Mouse (Mus musculus) gastrocnemius, adult 8-10 months (tissue): ENCODE measurements around the gene Add2. TPM values are rescaled to one million over a fixed set of nuclear protein-coding genes. Genes with fewer than 3 reads are reported as not detected.
"Not testable (repeated sequence)": the region's sequence is repeated elsewhere in the genome, so short reads cannot be mapped to it uniquely, and the experiment has no call there.

Source experiments
- DNase-seq, 2 experiments: peaks; one replicate each; pipeline ENCODE4 v3.0.0; 2022; ENCODE audit warnings: low spot score in 2 of 2
- total RNA-seq, 4 experiments: library from RNA; stranded (reverse); gene quantifications; 2 replicates each; pipeline ENCODE4 v1.2.4; 2022

The Add2 gene
- under 1 TPM in 3 of 4 experiments, not detected in 1; 0.02 to 0.16 (median 0.15) TPM for total RNA-seq

DNA sequence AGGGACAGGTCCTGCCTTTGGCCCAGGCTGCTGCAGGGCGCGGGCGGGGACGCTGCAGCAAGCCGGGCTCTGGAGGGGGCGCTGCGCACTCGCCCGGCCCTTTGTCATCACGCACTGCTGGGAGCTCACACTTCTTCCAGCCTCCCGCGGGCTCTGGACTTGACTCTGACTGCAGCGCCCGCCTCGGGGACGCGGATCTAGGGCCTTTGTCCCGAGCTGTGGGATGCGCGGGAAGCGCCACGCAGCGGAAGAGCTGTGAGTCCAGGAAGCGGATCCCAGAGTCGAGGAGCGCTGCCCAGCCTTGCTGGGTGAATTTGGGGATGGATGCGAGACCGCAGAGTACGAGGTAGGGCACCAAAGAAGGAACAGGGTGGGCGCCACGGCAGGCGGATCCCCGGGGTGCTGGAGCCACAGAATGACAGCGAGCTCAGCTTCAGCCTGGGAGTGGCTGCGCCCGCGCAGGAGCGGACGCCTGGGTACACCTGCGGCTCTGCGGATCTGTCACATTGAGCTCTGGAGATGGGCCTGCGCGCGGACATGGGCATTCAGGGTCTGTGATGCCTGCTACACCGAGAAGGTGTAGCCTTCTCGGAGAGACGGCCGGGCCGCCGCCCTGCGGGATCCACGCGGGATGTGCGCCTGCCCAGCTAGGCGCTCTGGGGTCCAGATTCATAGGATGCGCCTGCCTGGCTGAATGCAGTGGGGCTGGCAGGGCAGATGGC is at the start of gene Add2:
Gene Add2, plus strand, starts transcription at position 81 of the 722 bp plus-strand sequence.
- no peak for DNase-seq

DNA sequence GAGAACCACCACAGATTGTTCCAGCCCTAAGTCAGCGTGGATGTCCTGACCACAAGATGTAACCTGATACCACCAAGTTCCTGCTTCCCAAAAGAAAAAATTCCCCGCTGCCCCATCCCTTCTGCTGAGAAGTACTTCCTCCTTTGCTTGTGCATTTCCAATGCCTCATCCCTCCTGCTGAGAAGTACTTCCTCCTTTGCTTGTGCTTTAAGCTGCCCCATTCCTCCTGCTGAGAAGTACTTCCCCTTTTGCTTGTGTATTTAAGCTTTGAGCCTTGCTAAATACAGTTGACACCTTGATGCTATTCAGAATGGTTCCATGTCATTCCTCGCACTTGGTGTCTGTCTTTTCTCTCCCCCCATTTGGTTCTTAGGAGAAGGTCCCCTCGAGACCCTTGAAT is 49.7 kb upstream of the Add2 start:
- not testable (repeated sequence) for DNase-seq

DNA sequence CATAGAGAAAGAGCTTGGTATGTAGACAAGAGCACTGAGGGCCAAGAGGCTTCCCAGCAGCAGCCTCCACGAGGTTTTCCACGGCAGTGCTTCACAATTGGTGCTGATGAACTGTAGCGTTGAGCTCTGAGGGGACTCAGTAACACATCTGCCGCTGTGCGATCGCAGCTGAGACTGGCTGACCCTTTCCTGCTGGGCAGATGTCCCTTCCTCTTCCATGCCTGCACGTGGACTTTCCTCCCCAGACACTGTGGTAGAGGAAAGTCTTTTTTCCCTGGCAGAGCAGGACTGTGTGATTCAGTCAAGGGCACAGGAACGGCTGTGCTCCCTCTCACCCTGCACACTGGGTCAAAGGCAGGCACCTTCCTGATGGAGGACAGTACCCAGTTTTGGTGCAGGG is 44.1 kb upstream of the Add2 start:
- DNase-seq = no peak

DNA sequence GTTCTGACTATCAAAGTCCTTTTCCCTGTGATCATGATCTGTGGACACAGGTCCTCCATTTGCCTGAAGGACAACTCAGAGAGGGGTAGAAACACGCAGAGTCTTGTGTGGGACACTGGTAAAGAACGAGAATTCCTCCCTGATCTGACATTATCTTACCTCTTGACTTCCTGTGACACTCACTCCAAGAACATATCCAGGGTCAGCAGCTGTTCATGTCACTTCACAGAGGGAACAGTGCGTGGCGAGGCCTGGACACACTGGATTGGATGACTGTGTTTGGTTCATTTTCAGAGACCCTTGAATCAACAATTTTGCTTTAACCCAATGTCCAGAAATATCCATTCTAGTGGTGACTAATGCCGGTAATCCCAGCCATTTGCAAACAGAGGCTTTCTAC is 38.9 kb upstream of the Add2 start:
- not testable (repeated sequence) for DNase-seq

DNA sequence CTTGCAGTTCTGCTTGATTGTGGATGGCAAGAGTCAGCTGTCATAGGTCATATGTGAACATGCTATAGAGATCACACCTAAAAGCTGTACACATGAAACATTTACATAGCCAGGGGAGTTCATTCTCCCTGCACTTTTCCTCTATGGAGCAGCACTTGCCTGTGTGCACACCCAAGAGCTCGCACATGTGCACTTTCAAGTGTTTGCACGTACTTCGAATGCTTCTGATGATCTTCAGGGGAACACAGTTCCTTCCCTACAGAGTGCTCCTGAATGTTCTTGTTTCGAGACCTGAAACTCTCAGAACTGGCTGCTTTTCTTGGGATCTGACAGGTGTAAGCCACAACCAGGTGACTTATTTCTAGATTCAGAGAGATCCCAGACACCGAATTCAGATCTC is 37.7 kb upstream of the Add2 start:
- DNase-seq = not testable (repeated sequence)

DNA sequence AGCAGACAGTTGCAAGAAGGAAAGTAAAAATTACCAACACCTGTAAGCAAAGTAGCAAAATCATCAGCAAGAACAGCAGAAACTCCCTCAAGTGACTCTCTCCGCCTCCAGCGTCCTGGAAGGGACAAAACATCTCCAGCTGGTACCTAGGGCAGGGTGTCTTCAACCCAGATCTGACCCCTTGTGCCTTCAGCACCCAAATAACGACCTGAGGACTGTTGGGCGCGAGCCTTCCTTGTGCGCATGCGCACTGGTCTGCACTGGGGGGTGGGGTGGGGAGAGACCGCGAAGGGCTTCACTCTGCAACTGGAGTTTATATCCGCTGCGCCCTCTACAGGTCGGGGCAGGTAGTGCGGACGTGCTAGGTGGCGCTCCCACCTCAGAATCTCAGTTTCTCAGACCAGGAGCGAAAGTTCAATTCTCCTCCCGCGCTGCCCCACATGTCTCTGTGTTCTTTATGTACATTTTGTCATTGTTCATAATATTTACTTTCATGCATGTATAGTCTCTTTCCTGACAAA is 25.0 kb upstream of the Add2 start:
- no peak for DNase-seq

DNA sequence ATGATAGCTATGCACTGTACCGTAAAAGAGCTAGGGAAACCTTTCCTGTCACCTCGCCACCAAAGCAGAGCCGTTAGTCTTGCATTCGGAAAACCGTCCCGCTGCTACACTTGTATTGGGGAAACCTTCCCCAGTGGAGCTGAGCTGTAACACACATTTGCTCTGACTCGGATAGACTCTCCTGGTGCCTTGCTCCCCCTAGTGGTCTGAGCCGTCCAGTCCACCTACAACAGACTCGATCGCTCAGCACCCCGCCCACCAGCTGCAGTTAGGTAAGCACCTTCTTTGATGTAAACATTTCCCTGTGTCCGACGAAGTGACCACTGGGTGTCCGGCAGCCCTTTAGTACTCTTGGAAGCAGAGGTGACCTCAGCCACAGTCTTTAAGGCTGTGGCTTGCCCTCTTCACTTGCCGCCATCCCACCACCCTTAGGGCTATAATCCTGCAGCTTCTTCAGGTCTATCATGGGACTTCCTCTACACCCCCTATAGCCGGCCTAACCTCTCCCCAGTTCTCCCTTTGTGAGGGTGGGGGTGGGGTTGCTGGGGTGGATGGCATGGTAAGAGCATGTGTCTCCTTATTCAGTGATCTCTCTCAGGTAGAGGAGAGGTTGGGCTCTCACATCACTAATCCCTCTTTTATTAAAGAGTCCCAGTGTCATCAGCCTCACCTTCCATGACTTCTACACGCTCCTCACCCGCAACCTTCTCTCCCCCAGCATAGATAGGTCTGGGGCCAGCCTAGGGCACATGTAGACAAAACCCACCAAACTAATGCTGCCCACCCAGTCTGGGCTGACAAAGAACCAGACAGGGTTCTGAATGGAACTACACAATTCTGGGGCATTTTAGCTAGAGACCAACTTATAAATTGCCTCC is 24.0 kb upstream of the Add2 start:
- DNase-seq = peak; percentile 31 to 54

DNA sequence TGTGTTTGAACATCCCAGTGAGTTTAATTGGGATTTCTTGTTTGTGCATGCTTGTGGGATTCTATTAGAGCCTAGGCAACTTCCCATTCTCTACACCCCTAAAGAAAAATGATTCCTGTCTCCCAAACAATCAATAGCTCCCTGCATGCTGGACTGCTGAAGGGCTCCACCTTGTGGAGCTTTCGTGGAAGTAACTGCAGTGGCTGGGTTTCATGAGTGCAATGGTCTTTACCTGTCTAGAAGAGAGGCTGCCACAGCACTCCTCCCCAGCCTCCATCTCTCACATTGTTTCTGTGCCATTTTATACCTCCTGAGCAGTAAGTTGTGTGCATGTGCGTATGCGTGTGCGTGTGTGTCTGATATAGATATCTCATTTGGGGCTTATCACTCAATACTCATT is 18.5 kb upstream of the Add2 start:
- no peak for DNase-seq

DNA sequence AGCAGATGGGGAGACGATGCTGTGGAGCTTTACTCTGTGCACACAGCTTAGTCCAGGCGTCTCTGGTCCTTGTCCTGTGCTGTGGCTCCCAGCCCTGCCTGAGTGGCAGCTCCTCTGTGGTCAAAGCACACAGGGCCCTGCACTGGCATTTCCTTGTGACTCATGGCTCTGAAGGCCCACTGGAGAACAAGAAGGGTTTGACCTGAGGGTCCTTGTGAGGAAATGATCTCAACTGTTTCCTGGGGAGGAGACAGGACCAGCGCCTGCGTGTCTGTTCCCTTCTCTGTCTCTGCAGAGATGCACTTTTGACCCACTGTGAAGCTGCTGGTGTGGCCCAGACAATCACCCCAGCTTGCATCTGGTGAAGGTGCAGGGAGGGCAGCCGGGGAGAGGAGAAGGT is 13.7 kb upstream of the Add2 start:
- DNase-seq = not testable (repeated sequence)

DNA sequence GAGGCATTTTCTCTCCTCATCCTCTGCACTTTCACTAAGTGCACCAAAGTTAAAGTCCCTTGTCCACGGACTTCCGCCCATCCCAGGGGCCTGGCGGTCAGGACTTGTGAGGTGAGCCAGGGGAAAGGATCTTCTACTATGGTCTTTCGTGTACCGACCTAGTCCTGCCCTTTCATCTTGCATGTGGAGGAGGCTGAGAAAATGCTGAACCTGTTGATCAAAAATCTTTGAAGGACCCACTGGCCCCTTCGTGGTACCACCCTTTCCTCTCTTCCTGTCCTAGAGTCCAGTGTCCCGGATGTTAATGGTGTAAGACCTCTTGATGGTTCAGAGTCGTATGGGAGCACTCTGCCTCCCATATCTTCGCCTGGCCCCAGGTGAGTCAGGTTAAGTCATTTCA is 12.6 kb upstream of the Add2 start, which contains the start of gene Figla:
Gene Figla, plus strand, starts transcription at position 301 of the 400 bp plus-strand sequence.
- no peak for DNase-seq

DNA sequence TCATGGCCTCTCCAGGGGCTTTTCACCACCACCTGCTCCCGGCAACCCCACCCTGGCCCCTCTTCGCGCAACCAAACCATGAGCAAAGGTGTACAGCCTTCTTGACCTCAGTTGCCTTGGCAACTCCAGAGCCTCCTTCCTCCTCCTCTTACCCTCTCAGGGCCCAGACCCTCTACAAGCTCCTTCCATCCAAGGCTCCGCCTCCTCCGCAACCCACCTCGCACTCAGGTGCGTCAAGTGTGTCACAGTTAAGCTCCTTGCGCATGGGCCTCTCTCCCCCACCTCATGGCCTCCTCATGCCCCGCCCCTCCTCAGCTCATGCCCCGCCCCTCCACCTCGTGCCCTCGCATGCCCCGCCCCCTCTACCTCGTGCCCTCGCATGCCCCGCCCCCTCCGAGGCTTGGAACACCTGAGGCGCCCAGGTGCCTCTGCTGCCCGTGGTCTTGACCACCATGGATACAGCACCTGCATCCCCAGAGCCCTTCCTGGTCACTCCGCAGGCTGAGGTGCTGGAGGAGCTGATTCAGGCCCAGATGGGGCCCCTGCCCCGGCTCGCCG is 11.6 kb upstream of the Add2 start:
- DNase-seq = no peak

DNA sequence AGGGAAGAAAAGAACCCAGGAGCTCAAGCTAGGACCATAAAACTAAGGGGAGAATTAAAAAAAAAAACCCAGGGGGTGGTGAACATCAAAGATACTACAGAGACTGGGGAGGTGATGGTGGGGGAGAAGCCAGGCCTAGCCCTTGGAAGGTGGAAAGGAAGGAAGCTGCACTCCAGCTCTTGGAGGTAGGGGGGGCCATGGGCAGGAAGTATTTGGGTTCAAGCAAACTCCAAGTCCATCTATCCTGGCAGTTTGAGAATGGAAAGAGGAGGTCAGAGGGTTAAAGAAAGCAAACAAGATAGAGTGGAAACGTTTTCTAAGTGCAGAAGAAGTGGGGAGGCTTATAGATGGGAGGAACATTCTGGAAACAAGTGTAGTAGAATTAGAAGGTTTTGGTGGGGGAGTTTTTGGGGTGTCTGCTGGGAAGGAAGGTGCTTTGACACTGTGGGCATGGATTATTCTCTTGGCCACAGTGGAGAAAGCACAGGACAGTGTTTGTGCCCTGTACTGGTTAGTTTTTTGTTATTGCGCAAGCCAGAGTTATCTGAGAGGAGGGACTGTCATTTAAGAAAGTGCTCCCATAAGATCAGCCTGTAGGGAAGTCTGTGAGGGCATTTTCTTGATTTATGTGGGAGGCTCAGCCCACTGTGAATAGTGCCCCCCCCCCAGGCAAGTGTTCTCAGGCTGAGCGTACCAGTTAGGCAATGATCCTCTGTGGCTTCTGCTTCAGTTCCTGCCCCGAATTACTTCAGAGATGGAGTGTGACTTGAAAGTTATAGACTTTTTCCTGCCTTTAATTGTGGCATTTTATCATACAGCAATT is 8.9 kb upstream of the Add2 start:
- DNase-seq = no peak

DNA sequence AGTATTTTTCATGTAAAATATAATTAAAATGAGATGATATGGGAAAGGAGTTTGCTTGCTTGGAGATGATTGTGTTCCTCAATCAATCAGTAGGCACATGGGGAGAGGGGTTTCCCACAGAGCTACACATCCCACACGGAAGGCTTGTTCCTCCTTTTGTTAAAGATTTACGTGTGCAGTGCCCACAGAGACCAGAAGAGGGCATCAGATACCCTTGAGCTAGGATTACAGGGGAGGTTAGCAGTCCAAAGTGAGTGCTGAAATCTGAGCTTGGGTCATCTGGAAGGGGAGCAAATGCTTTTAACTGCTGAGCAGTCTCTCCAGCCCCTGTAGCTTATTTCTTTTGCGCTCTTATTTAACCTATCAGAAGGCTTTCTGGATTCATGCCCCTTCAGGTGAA is 7.5 kb upstream of the Add2 start:
- DNase-seq = no peak

DNA sequence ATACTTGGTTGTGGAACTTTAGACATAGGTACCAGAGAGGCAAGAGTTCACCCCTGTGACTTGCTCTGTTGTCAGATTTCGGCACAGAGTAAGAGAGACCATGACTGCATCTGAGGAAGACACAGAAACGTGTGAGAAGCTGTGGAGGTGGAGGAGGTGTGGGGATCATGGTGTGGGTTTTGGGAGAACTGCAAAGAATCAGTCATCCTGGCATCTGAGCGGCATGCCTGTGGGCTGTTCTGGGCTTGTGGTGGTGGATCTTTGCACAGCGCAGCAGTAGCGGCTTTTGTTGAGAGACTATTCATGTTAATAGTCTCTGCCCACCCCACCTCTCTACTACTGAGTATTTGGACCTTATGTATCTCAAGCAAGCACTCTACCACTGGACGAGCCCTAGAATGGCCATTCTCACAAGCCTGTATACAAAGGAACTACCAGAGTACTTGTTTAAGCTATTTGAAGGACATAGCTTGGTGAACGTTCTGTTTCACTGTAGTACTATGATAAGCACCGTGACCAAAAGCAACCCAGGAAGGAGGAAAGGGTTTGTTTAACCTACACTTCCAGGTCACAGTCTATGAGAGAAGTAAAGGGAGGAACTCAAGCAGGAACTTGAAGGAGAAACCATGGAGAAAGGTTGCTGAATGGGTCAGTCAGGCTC is 1.7 kb upstream of the Add2 start:
- DNase-seq = no peak

DNA sequence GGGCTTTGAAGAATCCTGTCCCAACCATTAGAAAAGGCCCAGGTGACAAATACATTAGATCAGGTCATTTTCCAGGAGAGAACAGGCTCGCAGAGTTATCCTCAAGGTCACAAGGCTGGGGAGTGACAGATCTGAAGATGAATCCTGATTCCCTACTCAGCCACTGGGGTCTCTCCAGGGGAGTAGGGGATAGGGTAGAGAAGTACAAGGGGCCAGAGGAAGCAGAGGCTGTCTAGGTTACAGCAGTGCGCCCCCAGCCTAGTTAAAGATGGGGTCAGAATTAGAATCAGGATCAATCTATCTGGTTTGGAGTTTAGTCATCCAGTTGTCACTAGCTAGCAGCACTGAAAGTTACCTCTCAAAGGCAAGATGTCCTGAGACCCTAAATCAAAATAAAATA is 331 bp upstream of the Add2 start:
- no peak for DNase-seq

DNA sequence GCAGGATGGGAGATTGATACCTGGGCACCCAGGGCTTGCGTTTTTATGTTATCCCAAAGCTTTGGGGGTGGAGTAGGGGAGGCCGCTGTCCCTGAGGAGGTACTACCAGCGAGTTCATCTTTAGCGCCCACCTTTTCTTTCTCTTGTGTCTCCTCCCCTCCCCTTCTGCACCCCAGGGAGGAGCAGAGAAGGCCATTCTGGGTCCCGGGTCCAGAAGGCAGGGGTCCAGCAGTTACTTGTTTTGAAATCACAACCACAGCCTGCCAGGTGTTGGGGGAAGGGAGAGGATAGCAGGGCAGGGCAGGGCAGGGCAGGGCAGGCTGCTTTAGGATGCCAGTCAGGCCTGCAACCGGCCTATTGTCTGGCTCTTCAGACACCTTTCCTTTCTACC is 837 bp downstream of the Add2 start:
- DNase-seq = no peak

DNA sequence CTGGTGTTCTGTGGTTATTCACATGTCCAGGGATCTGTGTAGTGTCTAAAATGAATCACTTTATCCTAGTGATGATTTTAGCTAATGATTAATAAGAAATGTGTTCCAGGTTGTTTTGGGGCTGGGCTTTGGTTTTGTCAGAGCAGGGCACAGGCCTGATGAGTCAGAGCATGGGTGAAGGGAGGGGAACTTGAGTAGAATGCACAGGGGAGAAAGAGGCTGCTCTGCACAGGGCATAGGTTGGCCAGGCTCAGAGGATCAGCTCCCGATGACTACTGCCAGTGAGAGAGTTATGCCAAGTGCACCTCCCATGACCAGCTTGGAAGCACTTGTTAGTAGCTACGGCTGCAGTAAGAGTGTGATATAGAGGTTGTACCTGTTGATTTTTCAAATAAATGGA is 3.0 kb downstream of the Add2 start:
- no peak for DNase-seq

DNA sequence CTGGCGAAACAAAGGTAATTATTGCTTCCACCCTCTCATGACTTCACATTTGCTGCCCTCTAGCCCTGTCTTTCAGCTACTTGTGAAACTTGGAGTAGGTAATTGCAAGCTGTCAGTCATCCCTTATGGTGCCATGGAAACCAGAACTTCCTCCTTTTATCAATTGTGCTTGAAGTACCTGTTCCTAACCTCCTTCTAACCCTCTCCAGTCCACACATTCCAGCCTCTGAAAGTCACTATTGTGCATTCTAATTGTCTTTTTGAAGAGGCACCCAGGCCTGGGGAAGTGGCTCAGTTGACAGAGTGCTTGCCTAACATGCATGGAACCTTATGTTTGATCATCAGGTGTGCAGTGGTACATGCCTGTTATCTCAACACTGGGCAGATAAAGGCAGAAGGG is 5.2 kb downstream of the Add2 start:
- no peak for DNase-seq

DNA sequence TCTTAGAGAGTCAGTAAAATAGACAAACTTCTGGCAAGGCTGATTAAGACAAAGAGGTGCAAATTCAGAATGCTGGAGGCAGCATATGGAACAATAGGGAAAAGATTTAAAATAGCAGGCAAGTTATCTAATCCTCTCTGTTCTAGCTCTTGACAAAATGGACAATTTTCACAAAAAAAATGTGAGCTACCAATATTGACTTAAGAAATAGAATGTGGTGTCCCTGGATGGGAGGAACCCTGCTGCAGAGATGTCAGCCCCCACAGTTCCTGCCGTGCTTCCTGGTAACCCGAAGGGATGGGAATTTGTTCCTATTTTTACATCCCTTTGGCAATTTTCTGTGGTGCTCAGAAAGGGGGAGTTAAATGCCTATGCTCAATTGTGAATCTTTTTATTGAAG is 10.4 kb downstream of the Add2 start:
- DNase-seq = no peak

DNA sequence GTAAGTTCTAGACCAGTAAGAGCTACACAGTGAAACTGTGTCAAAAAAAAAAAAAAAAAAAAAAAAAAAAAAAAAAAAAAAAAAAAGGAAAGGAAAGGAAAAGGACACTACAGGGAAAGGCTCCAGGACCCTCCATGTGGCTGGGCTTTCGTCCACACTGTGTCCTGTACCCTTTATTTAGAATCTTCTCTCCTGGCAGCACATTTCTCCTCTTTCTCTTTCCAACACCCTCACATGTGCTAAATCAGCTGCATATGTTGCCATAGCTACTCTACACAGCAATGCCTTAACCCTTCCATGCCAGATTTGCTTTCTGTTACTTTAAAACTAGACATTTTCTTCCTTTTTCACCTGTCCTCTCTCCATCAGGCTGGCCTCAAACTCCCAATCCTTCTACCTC is 11.7 kb downstream of the Add2 start:
- DNase-seq = no peak

DNA sequence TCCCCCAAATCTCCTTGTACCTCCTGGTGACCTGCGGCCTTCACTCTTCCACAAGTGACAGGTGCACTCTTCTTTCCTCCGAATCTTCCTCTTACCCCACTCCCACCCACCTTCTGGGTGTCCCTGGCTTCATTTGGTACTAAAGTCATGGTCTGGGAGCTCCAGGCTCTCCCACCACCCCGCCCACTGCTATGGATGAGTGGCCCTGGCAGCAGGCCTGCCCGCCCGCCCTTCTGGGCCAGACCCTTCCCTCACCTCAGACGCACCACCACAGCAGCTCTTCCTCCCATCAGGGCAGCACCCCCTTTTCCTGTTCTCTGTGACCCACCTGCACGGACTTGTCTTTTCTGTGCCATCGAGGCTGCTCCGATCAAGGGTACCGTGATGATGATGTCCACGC is 19.0 kb downstream of the Add2 start:
- DNase-seq = no peak
